27 mouse cellular contexts compared by ENCODE assay signal in genomic region chr11:54040676-54041075, GRCm38 (mm10). TPM values are rescaled to one million over a fixed set of nuclear protein-coding genes. Genes with fewer than 3 reads are reported as not detected.
"Had no signal": no experiment of that assay in that cellular context is flagged by ENCODE, and none has a peak within 500 bp of the region (broad histone marks: within the 10 kb centered on the region; RNA-seq: fewer than 3 reads in every experiment).

No protein-coding gene starts in this region.

- H3K4me3 ChIP-seq: embryonic facial prominence, embryonic 10.5 days; embryonic facial prominence, embryonic 12.5 days; embryonic facial prominence, embryonic 13.5 days; embryonic facial prominence, embryonic 15.5 days; erythroblast, embryonic 14.5 days; forebrain, embryonic 10.5 days; forebrain, embryonic 12.5 days; forebrain, embryonic 13.5 days; forebrain, embryonic 15.5 days; gastrocnemius, adult 2 months had no signal

- DNase-seq: cerebellum, adult 2 months; cerebellum, adult 8-10 months; cerebellum, adult 9-10 months; cerebellum, adult 9-11 months; cerebellum, postnatal 10 days; cerebellum, postnatal 14 days; cerebellum, postnatal 25 days; cerebellum, postnatal 36 days; embryo, embryonic 11 days; forebrain, postnatal 0 days; gastrocnemius, adult 2 months; gastrocnemius, postnatal 10 days; gastrocnemius, postnatal 14 days; gastrocnemius, postnatal 25 days; gastrocnemius, postnatal 36 days; heart, adult 18-20 months had no signal

- H3K9me3 ChIP-seq: embryonic facial prominence, embryonic 10.5 days; embryonic facial prominence, embryonic 12.5 days; embryonic facial prominence, embryonic 13.5 days; embryonic facial prominence, embryonic 15.5 days; forebrain, embryonic 10.5 days; forebrain, embryonic 12.5 days; forebrain, embryonic 13.5 days; forebrain, embryonic 15.5 days had no signal

- H3K4me2 ChIP-seq: embryonic facial prominence, embryonic 12.5 days; embryonic facial prominence, embryonic 13.5 days; embryonic facial prominence, embryonic 15.5 days; forebrain, embryonic 12.5 days; forebrain, embryonic 13.5 days; forebrain, embryonic 15.5 days had no signal

- H3K9ac ChIP-seq: embryonic facial prominence, embryonic 12.5 days; embryonic facial prominence, embryonic 13.5 days; embryonic facial prominence, embryonic 15.5 days; forebrain, embryonic 12.5 days; forebrain, embryonic 13.5 days; forebrain, embryonic 15.5 days; forebrain, postnatal 0 days had no signal

- H3K36me3 ChIP-seq: embryonic facial prominence, embryonic 10.5 days; embryonic facial prominence, embryonic 12.5 days; embryonic facial prominence, embryonic 13.5 days; embryonic facial prominence, embryonic 15.5 days; forebrain, embryonic 10.5 days; forebrain, embryonic 12.5 days; forebrain, embryonic 15.5 days had no signal

- ATAC-seq: forebrain, embryonic 13.5 days; forebrain, embryonic 14.5 days; forebrain, embryonic 15.5 days; forebrain, embryonic 16.5 days; forebrain, postnatal 0 days had no signal

- H3K27me3 ChIP-seq: embryonic facial prominence, embryonic 12.5 days; embryonic facial prominence, embryonic 13.5 days; embryonic facial prominence, embryonic 15.5 days; forebrain, embryonic 12.5 days; forebrain, embryonic 13.5 days; forebrain, embryonic 15.5 days had no signal

- H3K27ac ChIP-seq: embryonic facial prominence, embryonic 10.5 days; embryonic facial prominence, embryonic 12.5 days; embryonic facial prominence, embryonic 13.5 days; embryonic facial prominence, embryonic 15.5 days; forebrain, embryonic 10.5 days; forebrain, embryonic 12.5 days; forebrain, embryonic 13.5 days; forebrain, embryonic 15.5 days; gastrocnemius, adult 2 months had no signal

- H3K4me1 ChIP-seq: embryonic facial prominence, embryonic 12.5 days; embryonic facial prominence, embryonic 13.5 days; embryonic facial prominence, embryonic 15.5 days; forebrain, embryonic 10.5 days; forebrain, embryonic 12.5 days; forebrain, embryonic 13.5 days; forebrain, embryonic 15.5 days had no signal

RNA-seq across cellular contexts. Expression of gene P4ha2, which starts 59.2 kb away (rescaled TPM):
- polyA plus RNA-seq: erythroblast, embryonic 14.5 days had no signal
